Mouse (Mus musculus): ENCODE measurements around the gene Grm8. TPM values are rescaled to one million over a fixed set of nuclear protein-coding genes. Genes with fewer than 3 reads are reported as not detected.

The Grm8 gene
- total and polyA plus RNA-seq, 2 experiments from 2014 or later = 8.0 to 11.4 TPM

GRCm38 (mm10) chr6:27689382-27689781 is 445.6 kb downstream of the Grm8 start:
- WGBS = 67% methylated on average over 3 of the region's 3 CpGs
- Histone ChIP-seq H3K36me3 (ENCODE audit: insufficient read depth) (no peaks in the 10 kb centered on the region), H3K4me1 (ENCODE audit: insufficient read depth) (no peaks in the 10 kb centered on the region), H3K27me3 (ENCODE audit: insufficient read depth, low read length) (no peaks in the 10 kb centered on the region), H3K4me3 (ENCODE audit: low read depth, low read length) (no peak overlapping the region), H3K27ac (ENCODE audit: low read depth, low read length) (peak overlapping the region; percentile 40; the same call in 1 of the 2 replicates), H3K9ac (no peak overlapping the region), H3K9me3 (ENCODE audit: low read length) (no peaks in the 10 kb centered on the region), H3K4me2 (ENCODE audit: low read depth) (no peak overlapping the region)
- DNase-seq (peak; percentile 50), ATAC-seq (peak; percentile 79)
- TF ChIP-seq CTCF (IDR thresholded peaks at IDR 0.05; ENCODE audit: low read depth) = no peak

GRCm38 (mm10) chr6:27661747-27662435 is 473.1 kb downstream of the Grm8 start:
- H3K4me1 ChIP-seq (ENCODE audit: insufficient read depth) = no peaks in the 10 kb centered on the region
- no peaks in the 10 kb centered on the region for H3K27me3 ChIP-seq (ENCODE audit: insufficient read depth, low read length)
- H3K9me3 ChIP-seq (ENCODE audit: low read length) = no peaks in the 10 kb centered on the region
- DNase-seq (no peak), ATAC-seq (no peak)
- H3K4me2 ChIP-seq (ENCODE audit: low read depth) = no peak overlapping the region
- no peaks in the 10 kb centered on the region for H3K36me3 ChIP-seq (ENCODE audit: insufficient read depth)
- TF ChIP-seq CTCF (IDR thresholded peaks at IDR 0.05; ENCODE audit: low read depth) = no peak
- 78% methylated on average over 6 of the region's 6 CpGs for WGBS
- H3K27ac ChIP-seq (ENCODE audit: low read depth, low read length) = no peak overlapping the region
- no peak overlapping the region for H3K4me3 ChIP-seq (ENCODE audit: low read depth, low read length)
- H3K9ac ChIP-seq = no peak overlapping the region

GRCm38 (mm10) chr6:27657520-27657919 is 477.5 kb downstream of the Grm8 start:
- Histone ChIP-seq H3K4me3 (ENCODE audit: low read depth, low read length) (no peak overlapping the region), H3K4me2 (ENCODE audit: low read depth) (no peak overlapping the region), H3K36me3 (ENCODE audit: insufficient read depth) (no peaks in the 10 kb centered on the region), H3K9ac (no peak overlapping the region), H3K9me3 (ENCODE audit: low read length) (no peaks in the 10 kb centered on the region), H3K27me3 (ENCODE audit: insufficient read depth, low read length) (no peaks in the 10 kb centered on the region), H3K27ac (ENCODE audit: low read depth, low read length) (no peak overlapping the region), H3K4me1 (ENCODE audit: insufficient read depth) (no peaks in the 10 kb centered on the region)
- peak; percentile 32; the same call in 1 of the 2 replicates for ATAC-seq
- peak; percentile 67 for DNase-seq
- TF ChIP-seq CTCF (IDR thresholded peaks at IDR 0.05; ENCODE audit: low read depth) = peak; percentile 66
- 63% methylated on average over 1 of the region's 1 CpGs for WGBS

GRCm38 (mm10) chr6:27646503-27646902 is 488.5 kb downstream of the Grm8 start:
- no peaks in the 10 kb centered on the region for H3K4me1 ChIP-seq (ENCODE audit: insufficient read depth)
- 23% methylated on average over 1 of the region's 1 CpGs for WGBS
- ATAC-seq = no peak
- H3K36me3 ChIP-seq (ENCODE audit: insufficient read depth) = no peaks in the 10 kb centered on the region
- H3K4me2 ChIP-seq (ENCODE audit: low read depth) = no peak overlapping the region
- TF ChIP-seq CTCF (IDR thresholded peaks at IDR 0.05; ENCODE audit: low read depth) = no peak
- no peak overlapping the region for H3K27ac ChIP-seq (ENCODE audit: low read depth, low read length)
- peak; percentile 8 for DNase-seq
- H3K4me3 ChIP-seq (ENCODE audit: low read depth, low read length) = no peak overlapping the region
- H3K9me3 ChIP-seq (ENCODE audit: low read length) = no peaks in the 10 kb centered on the region
- no peaks in the 10 kb centered on the region for H3K27me3 ChIP-seq (ENCODE audit: insufficient read depth, low read length)
- no peak overlapping the region for H3K9ac ChIP-seq

- TF ChIP-seq CTCF (IDR thresholded peaks at IDR 0.05; ENCODE audit: low read depth) = no peak
- Histone ChIP-seq H3K4me2 (ENCODE audit: low read depth) (no peak overlapping the region), H3K4me1 (ENCODE audit: insufficient read depth) (no peaks in the 10 kb centered on the region), H3K4me3 (ENCODE audit: low read depth, low read length) (no peak overlapping the region), H3K9me3 (ENCODE audit: low read length) (no peaks in the 10 kb centered on the region), H3K27ac (ENCODE audit: low read depth, low read length) (no peak overlapping the region), H3K36me3 (ENCODE audit: insufficient read depth) (no peaks in the 10 kb centered on the region), H3K9ac (no peak overlapping the region), H3K27me3 (ENCODE audit: insufficient read depth, low read length) (no peaks in the 10 kb centered on the region)
- DNase-seq = no peak
- ATAC-seq = no peak
- WGBS = 71% methylated on average over 5 of the region's 5 CpGs
These were observed 489.9 kb downstream of the Grm8 start for GRCm38 (mm10) chr6:27645054-27645453.

- H3K4me1 ChIP-seq (ENCODE audit: insufficient read depth) = no peaks in the 10 kb centered on the region
- H3K4me2 ChIP-seq (ENCODE audit: low read depth) = no peak overlapping the region
- no peak for TF ChIP-seq CTCF (IDR thresholded peaks at IDR 0.05; ENCODE audit: low read depth)
- no peak overlapping the region for H3K9ac ChIP-seq
- ATAC-seq (no peak), DNase-seq (no peak)
- no peaks in the 10 kb centered on the region for H3K36me3 ChIP-seq (ENCODE audit: insufficient read depth)
- no peak overlapping the region for H3K27ac ChIP-seq (ENCODE audit: low read depth, low read length)
- no peaks in the 10 kb centered on the region for H3K9me3 ChIP-seq (ENCODE audit: low read length)
- WGBS = 67% methylated on average over 3 of the region's 3 CpGs
- H3K27me3 ChIP-seq (ENCODE audit: insufficient read depth, low read length) = no peaks in the 10 kb centered on the region
- H3K4me3 ChIP-seq (ENCODE audit: low read depth, low read length) = no peak overlapping the region
These were observed 499.1 kb downstream of the Grm8 start for GRCm38 (mm10) chr6:27635898-27636297.

GRCm38 (mm10) chr6:27617472-27617871 is 517.5 kb downstream of the Grm8 start:
- no peaks in the 10 kb centered on the region for H3K27me3 ChIP-seq (ENCODE audit: insufficient read depth, low read length)
- 48% methylated on average over 4 of the region's 4 CpGs for WGBS
- no peaks in the 10 kb centered on the region for H3K9me3 ChIP-seq (ENCODE audit: low read length)
- ATAC-seq (peak; percentile 36), DNase-seq (no peak)
- no peak for TF ChIP-seq CTCF (IDR thresholded peaks at IDR 0.05; ENCODE audit: low read depth)
- H3K4me3 ChIP-seq (ENCODE audit: low read depth, low read length) = no peak overlapping the region
- H3K9ac ChIP-seq = no peak overlapping the region
- no peaks in the 10 kb centered on the region for H3K36me3 ChIP-seq (ENCODE audit: insufficient read depth)
- no peaks in the 10 kb centered on the region for H3K4me1 ChIP-seq (ENCODE audit: insufficient read depth)
- H3K27ac ChIP-seq (ENCODE audit: low read depth, low read length) = no peak overlapping the region
- H3K4me2 ChIP-seq (ENCODE audit: low read depth) = no peak overlapping the region
